Mouse (Mus musculus) monocyte, adult 2 months (primary cell): Measurements from ENCODE around the gene Cd2bp2.

ENCODE experiments used
- DNase-seq, 2 experiments: peaks; one replicate each; pipeline ENCODE4 v3.0.0; 2022; ENCODE audit warnings: low spot score in 2 of 2, low read depth in 1 of 2

The Cd2bp2 gene

DNA sequence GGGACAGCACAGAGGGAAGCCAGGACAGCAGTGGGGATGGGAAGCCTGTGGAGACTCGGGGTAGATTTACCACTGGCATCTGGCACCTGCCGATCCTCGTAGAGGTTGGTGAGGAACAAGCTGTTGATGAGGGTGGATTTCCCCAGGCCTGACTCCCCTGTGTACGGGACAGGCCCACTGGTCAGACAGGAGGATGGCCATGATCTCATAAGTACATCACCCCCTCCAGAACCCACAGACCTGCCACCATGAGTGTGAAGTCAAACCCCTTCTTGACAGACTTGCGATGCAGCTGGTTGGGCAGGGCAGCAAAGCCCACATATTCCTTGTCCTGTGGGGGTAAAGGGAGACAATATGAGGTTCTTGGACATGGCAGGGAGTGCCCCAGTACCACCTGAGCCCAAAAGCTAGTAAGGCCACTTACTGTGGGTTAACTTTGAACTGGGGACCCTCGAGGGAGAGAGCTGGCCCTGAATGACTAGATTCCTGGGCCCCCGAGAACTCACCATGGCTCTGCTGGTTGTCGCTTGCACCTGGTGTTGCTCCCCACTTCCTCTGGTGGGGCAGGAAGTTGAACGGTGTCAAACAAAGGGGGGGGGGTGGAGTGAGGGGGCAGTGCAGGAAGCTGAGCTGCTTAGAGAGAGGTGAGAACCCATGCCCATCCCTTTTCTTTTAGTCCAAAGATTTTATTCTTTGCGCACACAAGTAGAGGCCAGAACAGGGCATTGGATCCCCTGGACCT is 22.2 kb upstream of the Cd2bp2 start:
- DNase-seq = no peak

DNA sequence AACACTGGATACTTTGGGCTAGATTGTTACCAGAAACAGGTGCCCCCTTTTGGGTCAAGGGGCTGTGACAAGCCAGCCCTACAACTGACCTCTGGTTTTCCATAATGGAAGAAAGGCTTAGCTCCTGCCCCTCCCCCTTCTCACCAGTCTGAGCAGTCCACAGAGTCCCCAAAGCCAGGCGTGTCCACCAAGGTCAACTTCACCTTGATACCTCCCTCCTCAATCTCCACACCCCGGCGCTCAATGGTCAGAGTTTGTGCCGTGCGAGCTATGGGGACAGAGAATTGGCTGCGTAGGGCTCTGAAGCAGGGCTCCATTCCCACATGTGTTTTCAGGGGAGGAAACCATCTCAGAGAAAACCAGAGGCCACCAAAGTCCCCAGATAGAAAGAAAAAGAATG is 21.6 kb upstream of the Cd2bp2 start:
- DNase-seq = no peak

DNA sequence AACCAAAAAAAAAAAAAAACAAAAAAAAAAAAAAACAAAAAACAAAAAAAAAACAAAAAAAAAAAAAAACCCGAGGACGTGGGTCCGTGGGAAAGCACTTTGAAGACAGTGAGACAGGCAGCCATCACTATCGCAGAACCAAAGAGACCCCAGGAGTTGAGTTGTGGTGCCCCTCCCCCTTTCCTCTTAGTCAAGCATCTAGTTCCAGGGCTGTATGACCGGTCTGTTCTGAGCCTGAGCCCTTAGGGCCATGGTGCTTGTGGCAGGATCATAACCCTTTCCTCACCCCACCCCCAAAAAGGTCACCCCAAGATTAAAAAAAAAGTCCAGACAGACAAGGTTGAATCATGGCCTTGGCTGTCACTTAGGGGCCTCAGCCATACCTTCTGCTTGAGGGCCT is 20.5 kb upstream of the Cd2bp2 start:
- DNase-seq = no peak

DNA sequence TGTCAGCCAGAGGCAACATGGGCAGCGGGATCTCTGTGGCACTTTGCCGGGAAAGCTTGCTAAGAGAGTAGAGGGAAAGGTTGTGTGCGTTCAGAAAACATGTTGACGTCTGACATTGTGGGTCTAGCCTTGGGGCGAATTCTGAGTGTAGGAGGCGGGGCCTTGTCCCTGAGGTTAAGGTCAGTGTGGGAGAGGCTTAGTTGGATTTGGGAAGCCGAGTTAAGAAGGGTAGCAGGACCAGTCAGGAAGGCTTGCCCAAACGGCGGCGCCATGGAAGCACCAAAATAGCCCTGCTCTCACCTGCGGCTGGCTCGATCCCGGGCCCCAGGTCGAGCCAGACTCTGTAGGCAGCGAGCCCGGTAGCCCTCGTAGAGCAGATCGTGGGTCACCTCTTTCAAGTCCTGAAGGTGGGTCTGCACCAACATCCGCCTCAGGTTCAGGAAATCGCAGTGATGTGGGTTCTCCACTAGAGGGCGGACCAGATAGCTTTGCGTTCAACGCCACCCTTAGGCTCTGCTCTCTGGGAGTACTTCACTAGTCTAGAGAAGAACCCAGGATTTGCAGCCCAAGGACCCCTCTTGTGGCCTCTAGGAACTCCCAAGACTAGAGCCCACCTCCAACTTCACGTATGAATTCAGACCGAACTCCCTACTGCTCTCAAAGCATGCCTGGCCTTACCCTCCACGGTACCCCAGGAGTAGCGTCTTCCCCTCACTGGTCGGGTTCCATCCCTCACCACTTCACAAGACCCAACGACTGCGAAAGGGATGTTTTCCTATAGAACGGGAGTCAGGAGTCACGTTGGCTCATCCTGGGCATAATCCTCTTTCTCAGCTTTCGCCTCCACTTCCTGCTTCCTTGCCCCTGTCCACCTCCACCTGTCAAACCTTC is 19.4 kb upstream of the Cd2bp2 start:
- DNase-seq = peak in 1 of 2 experiments; percentile 35

DNA sequence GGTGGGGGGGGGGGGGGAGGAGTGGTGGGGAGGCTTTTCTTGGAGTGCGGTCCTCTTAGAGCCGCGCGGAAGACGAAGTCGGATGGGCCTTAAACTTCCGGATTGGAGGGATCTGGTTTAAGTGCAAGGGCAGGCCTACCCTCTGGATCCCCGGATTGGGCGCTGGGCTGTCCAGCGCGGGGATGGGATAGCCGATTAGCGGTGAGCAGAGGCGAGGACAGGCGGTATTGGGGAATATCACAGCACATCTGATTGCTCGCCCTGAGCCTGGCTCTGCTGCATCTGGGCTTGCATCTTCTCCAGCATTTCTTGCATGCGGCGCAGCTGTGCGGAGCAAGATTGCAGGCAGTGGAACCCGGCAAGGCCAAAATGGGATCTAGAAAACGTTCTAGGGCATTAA is 18.7 kb upstream of the Cd2bp2 start:
- DNase-seq = no peak

DNA sequence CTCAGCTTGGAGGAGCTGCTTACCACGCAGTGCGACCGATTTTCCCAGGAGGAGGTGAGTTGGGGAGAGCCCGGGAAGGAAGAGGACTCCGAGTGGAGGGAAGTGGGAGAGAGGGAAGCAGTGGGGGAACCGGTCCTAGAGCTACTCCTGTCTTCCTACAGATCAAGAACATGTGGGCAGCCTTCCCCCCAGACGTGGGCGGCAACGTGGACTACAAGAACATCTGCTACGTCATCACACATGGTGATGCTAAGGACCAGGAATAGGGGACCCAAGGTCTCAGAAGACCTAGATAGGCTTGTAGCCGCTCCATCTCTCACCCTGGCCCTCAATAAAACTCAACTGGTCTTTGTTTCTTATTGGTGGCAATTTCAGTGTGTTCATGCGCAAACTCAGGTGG is 18.1 kb upstream of the Cd2bp2 start:
- no peak for DNase-seq

DNA sequence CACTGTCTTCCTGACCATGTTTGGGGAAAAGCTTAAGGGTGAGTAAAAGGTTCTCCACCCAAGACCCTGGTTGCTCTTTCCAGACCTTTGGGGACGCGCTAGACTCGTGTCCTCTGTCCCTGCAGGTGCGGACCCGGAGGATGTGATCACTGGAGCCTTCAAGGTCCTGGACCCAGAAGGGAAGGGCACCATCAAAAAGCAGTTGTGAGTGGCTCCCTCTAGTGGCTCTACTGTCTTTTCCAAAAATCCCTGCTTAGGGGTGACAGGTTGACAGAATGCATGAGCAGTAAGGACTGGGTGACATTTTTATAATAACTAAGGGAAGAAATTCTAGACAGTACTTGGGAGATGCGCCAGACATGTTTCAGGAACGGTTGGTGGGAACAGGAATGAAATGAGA is 17.6 kb upstream of the Cd2bp2 start:
- no peak for DNase-seq

DNA sequence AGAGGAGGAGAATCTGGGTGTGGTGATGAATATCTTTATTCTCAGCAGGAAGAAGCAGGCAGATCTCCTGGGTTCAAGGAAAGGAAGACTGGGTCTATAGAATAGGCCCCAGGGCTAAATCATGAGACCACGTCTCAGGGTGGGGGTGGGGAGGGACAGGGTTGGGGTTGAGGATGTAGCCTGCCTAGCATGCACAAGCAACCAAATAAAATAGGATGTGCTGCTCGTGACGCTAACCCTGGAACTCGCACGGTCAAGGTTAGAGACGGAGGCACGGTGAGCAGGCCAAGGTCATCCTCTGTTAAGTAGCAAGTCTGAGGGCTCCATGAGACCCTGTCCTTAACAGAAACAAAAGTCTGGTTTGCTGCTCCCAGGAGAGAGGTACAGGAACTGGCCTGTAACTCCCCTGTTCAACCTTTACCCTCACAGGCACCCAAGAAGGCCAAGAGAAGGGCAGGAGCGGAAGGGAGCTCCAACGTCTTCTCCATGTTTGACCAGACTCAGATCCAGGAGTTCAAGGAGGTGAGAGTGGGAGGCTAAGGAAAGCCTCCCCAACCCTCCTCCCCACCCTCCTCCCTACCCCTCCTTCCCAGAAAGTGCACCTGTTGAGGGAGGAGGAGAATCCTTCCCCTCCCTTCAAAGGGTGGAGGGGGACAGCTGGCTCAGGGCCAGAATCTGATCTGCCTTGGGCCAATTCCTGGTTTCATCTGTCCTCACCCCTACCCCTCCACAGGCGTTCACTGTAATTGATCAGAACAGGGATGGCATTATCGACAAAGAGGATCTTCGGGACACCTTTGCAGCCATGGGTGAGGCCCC is 16.8 kb upstream of the Cd2bp2 start:
- DNase-seq = no peak

DNA sequence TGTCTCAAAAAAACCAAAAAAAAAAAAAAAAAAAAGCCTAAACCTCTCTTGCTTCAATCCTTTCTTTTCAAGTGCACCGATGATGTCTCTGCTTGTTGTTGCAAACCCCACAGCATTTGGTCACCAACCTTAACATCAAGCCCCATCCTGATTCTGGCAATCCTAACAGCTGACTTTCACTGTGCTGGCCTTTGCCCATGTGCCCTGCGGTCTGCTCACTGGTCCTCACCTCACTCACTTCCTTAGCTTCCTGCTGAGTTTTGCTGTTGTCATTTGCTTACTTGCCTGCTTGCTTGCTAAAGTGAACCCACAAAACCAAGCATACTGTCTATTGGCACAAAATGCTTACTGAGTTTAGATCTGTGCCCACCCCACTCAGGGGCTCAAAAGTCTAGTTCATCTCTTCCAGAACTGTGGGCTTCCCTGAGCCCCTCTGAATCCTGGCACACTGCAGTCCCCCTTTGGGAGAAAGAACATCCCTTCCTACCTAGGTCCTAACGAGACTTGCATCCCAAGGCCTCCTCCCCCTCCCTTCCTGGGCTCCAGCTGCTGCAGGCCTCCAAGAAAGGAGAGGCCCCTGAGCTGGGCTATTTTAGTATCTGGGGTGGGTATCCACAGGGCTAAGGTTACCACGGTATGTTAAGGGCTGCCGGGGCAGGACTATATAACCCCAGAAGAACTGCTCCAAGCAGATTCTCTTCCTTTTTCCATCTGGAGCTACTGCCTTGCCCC is 15.3 kb upstream of the Cd2bp2 start:
- no peak for DNase-seq

DNA sequence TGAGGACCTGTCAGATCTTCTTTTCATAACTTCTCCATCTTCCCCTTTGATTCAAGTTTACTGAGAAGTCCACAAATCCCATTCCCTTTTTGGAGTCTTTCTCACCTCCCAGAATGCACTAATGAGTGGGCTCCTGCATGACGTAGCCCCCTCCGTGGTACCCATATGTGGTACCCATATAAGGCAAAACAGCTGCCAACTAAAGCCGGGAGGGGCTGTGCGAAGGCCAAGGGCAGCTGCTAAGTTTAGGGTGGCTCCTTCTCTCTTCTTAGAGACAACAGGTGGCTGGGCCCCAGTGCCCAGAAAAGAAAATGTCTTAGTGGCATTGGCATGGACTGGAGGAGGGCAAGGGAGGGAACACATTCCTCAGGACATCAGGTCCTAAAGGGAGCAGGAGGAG is 14.4 kb upstream of the Cd2bp2 start:
- DNase-seq = no peak

DNA sequence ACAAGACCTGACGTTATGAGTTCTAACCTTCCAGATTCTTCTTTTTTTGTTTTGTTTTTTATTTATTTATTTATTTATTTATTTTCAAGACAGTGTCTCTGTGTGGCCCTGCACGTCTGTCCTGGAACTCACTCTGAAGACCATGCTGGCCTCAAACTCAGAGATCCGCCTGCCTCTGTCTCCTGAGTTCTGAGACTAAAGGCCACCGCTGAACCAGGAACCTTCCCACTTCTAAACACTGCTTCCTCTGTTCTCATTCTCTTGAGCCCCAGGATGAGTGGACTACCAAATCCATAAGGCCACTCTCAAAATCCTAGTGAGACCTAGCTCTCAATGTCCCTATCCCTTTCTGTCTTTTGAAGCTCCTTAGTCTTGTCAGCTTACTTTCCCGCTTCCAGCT is 14.0 kb upstream of the Cd2bp2 start:
- no peak for DNase-seq

DNA sequence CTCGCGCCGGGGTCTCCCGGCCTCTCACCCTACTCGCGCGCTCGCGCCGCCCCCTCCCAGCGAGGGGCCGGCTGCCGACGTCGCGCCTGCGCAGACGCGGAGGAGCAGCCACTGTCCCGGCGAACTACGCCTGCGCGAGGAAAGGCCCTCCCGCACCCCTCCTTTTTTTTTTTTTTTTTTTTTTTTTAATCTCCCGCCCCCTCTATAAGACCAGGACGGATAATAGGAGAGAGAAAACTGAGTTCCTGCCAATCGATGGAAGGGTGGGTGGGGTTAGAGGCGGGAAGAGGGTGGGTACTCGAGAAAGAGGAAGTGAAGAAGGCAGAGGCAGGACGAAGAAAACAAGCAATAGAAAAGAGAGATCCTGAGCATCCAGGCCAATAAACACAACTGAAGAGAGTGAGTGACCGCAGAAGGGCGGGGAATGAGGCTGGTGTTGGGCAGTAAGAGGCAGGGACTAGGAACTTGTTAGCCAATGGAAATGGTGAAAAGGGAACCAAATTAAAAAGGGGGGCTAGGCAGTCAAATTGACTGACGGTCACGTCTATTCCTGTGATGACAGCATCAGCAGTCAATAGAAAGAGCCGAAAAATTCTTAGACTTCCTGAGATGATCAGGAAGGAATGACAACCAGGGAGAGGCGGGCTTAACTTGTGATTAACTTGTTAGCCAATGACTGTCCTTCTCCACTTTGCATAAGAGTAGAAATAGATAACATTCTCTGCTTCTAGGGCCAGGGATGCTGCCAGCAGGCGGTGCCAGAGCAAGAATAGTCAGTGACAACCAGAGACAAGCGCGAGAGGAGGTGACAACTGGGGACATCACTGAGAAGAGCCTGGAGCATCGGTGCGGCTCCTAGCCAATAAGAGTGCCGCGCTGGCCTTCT is 12.9 kb upstream of the Cd2bp2 start, which contains the start of gene Mylpf:
Gene Mylpf (plus strand): TSS at position 338 of the 886 bp plus-strand sequence.
- DNase-seq = peak; percentile 86 to 95

DNA sequence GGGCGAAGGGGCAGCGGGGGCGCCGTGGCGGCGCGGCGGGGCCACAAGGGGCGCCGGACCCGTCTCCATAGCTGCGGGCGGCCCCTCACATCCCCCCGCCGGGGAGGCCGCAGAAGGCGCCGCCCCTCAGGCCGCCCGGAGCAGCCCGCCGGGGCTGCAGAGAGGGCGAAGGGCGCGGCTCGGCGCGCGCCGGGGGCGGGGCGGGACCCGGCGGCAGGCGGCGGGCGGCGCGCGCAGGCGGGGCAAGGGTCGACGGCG is 12.4 kb upstream of the Cd2bp2 start, which contains the start of gene Tbc1d10b:
Gene Tbc1d10b (minus strand): TSS at position 174 of the 258 bp plus-strand sequence.
- no peak for DNase-seq

DNA sequence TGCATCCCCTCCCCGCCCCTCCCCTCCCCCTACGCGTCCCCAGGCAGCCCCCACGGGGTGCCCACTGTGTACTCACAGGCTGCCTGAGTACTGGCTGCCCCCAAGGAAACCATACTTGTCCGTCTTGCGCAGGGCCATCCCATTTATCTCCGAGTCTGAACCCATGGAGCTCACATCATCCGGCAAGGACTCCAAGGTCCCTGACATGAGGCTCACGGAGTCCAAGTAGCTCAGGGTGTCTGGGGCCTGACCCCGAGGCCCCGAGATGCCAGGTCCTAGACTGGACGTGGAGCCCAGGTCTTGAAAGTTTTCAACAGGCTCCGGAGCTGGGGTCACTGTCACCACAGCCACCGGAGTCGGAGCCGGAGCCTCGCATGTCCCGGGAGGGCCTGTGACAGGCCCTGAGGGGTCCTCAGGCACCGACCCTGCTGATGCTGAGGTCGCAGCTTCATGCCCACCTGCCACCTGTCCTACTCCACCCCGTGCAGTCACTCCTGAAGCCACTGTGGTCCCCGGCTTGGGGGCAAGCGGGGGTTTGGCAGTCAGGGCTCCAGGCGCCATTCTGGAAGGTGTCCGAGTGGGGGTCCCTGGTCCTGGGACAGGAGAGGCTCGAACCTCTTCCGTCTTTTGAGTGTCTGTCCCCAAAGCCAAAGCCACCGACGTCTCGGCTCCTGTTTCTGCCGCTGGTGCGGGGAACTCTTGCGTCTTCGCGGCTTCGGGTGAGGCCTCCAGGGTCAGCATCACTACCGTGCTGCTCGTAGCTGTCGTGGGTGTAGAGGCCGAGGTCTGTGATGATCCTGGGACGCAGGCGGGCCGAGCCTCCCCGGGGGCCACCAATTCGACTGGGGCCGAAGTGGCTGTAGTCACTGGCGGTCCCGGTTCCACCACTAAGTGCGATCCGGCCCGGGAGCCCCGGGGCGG is 11.8 kb upstream of the Cd2bp2 start:
- DNase-seq = no peak

DNA sequence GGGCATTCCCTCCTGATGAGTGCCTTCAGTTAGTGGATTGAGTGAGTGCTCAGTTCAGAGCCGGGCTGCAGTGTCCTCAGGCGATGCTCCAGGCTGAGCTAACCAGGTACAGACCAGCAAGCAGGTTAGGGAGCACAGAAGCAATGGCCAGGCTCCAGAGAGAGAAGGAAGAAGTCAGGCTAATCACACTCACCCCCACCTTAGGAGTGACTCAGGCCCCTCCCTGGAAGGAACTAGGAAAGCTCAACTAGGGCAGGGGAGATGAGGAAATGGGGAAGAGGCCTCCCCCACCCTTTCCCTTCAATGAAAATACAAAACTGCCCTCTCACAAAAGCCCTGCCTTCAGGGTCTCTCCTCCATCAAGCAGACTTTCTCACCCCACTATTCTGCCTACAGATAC is 10.8 kb upstream of the Cd2bp2 start:
- DNase-seq = no peak

DNA sequence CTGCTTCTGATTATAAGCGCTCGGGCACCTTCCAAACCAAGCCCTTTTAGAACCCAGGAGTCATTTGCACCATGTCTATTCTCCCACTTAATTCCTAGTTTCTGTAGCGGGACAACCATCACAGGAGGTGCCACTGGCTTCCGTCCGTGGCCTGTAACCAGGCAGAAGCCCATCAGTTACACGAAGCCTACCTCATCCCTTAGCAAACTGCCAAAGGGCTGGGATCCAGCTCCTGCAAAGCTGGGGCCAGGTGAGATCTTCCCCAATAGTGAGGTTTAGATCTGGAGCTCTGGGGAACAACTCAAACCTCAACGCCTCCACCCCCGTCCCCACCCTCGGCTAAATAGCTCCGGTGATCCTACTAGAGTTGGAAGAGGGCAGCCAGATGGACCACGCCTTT is 634 bp upstream of the Cd2bp2 start:
- DNase-seq = no peak

DNA sequence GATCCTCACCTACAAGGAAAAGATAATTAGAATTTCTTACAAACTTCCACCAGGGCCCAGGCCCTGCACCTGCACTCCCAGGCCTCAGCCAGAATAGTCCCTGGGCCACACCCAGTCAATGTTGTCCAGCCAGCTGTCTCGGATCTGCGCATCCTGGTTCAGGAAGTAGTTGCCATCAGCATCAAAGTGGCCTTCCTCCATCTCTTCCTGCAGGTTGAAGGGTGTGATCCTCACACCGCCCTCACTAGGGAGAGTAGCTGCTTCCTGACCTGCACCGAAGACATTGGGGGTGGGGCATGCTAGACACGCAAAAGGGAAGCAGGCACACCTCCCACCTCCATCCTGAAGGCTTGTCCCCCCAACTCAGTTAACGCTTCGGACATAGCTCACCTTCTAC is 1.2 kb downstream of the Cd2bp2 start:
- no peak for DNase-seq

DNA sequence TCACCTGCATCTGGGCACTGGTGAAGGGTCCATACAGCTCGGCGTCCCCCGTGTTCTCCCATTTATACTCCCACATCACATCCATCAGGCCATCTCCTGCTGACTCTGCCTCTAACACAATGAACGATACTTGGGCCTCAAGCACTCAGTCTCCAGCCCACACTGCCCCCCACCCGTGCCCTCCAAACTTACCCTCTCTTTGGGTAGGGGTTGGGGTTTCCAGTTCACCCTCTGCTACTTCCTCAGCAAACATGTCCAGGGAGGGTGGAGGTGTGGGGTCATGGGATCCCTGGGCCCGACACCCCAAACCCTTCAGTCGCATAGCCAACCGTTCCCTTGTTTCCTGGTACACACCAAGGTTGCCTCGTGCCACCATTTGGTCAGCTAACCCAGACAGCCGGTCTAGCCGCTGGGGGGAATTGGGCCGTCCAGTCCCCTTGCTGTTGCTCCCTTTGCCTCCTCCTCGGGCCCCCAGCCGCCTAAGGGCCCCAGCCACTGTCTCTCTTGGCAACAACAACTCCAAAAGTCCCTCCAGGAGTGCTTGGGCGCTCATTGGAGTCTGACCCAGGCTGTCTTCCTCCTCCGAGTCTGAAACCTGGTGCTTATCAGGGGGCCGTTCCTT is 1.7 kb downstream of the Cd2bp2 start:
- DNase-seq = no peak

DNA sequence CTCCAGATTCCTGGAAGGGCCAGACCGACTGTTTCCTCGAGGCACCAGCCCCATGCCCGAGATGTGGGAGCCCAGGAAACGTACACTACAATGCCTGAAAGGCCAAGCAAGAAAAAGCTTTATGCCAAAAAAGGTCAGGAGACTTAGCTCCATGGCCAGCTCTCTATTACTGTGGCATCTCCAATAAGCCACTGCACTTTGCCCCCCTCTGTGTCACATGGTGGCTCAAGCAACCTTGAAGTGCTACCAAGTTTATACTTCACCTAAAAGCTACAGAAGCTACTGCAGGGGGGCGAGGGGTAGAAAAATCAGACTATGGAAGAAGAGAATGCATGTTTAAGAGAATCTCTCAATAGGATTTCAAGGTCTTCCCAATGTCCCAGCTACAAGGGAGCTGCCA is 2.9 kb downstream of the Cd2bp2 start:
- DNase-seq = no peak
